Mouse (Mus musculus): ENCODE data around the gene Gad2. TPM values are rescaled to one million over a fixed set of nuclear protein-coding genes. Genes with fewer than 3 reads are reported as not detected.
A peak's percentile ranks its signal among the peaks of the same experiment; 100 is the strongest.
"Not testable (repeated sequence)": the region's sequence is repeated elsewhere in the genome, so short reads cannot be mapped to it uniquely, and the experiment has no call there.

Gad2 gene
- 86.1 and 90.4 TPM in 2 replicates for polyA plus RNA-seq (2015; fragmentation: Nextera tagmentation; extraction: Ambion mirVana)

- no peaks in the 10 kb centered on the region for H3K36me3 ChIP-seq (ENCODE audit: poor library complexity, severe bottlenecking)
- WGBS, result under 1% methylated on average over 55 of the region's 55 CpGs
- H3K9ac ChIP-seq, result peak within 1 kb of the TSS; percentile 83
- peak within 1 kb of the TSS; percentile 80 for H3K4me2 ChIP-seq
- H3K27me3 ChIP-seq, result peaks cover 68% of the 10 kb centered on the region
- peak within 1 kb of the TSS; percentile 55 for H3K4me3 ChIP-seq
- H3K4me1 ChIP-seq, result peaks cover 50% of the 10 kb centered on the region
- peak; percentile 71 for ATAC-seq
- H3K9me3 ChIP-seq (replicated peaks), result no peaks in the 10 kb centered on the region
- peak within 1 kb of the TSS; percentile 97 for H3K27ac ChIP-seq
Observed at GRCm38 (mm10) chr2:22621828-22622731, at the start of gene Gad2. Gene Gad2 (plus strand): TSS chr2:22622205.

GRCm38 (mm10) chr2:22587469-22588169, 34.4 kb upstream of the Gad2 start:
- not testable (repeated sequence) for H3K27me3 ChIP-seq; H3K4me1 ChIP-seq; H3K4me3 ChIP-seq; H3K9me3 ChIP-seq (replicated peaks); H3K9ac ChIP-seq; H3K4me2 ChIP-seq; H3K27ac ChIP-seq; H3K36me3 ChIP-seq (ENCODE audit: poor library complexity, severe bottlenecking)
- WGBS, result 90% methylated on average over 14 of the region's 14 CpGs
- peak; percentile 85 for ATAC-seq

GRCm38 (mm10) chr2:22588170-22588541, 33.8 kb upstream of the Gad2 start:
- WGBS, result 93% methylated on average over 5 of the region's 5 CpGs
- not testable (repeated sequence) for H3K9me3 ChIP-seq (replicated peaks); H3K4me1 ChIP-seq

GRCm38 (mm10) chr2:22588673-22589381, 33.2 kb upstream of the Gad2 start:
- H3K27me3 ChIP-seq; H3K4me1 ChIP-seq; H3K27ac ChIP-seq; H3K9me3 ChIP-seq (replicated peaks); H3K9ac ChIP-seq; H3K4me2 ChIP-seq; H3K4me3 ChIP-seq; H3K36me3 ChIP-seq (ENCODE audit: poor library complexity, severe bottlenecking): not testable (repeated sequence)
- peak; percentile 94 for ATAC-seq
- 76% methylated on average over 12 of the region's 12 CpGs for WGBS

More at GRCm38 (mm10) chr2:22588170-22588541, 33.8 kb upstream of the Gad2 start:
- H3K27me3 ChIP-seq; H3K9ac ChIP-seq; H3K4me3 ChIP-seq; H3K36me3 ChIP-seq (ENCODE audit: poor library complexity, severe bottlenecking); H3K4me2 ChIP-seq; H3K27ac ChIP-seq: not testable (repeated sequence)
- peak; percentile 48 for ATAC-seq

GRCm38 (mm10) chr2:22589382-22590205, 32.4 kb upstream of the Gad2 start:
- not testable (repeated sequence) for H3K4me2 ChIP-seq; H3K9ac ChIP-seq; H3K36me3 ChIP-seq (ENCODE audit: poor library complexity, severe bottlenecking); H3K4me1 ChIP-seq; H3K4me3 ChIP-seq; H3K27me3 ChIP-seq; H3K27ac ChIP-seq; H3K9me3 ChIP-seq (replicated peaks)
- peak; percentile 91 for ATAC-seq
- 91% methylated on average over 16 of the region's 17 CpGs for WGBS

GRCm38 (mm10) chr2:22590206-22590490, 31.9 kb upstream of the Gad2 start:
- Histone ChIP-seq H3K9me3 (replicated peaks) (no peaks in the 10 kb centered on the region), H3K27me3 (no peaks in the 10 kb centered on the region), H3K27ac (no peak overlapping the region), H3K4me3 (no peak overlapping the region), H3K9ac (no peak overlapping the region), H3K36me3 (ENCODE audit: poor library complexity, severe bottlenecking) (no peaks in the 10 kb centered on the region), H3K4me1 (no peaks in the 10 kb centered on the region), H3K4me2 (no peak overlapping the region)
- no peak for ATAC-seq

GRCm38 (mm10) chr2:22617951-22618350, 4.1 kb upstream of the Gad2 start:
- H3K27ac ChIP-seq, result peak overlapping the region; percentile 32; the same call in 1 of the 2 replicates

GRCm38 (mm10) chr2:22619416-22619815, 2.6 kb upstream of the Gad2 start:
- peak overlapping the region; percentile 80 for H3K4me2 ChIP-seq
- peaks cover 3% of the 10 kb centered on the region; the same call in 1 of the 2 replicates for H3K9me3 ChIP-seq (replicated peaks)
- H3K27ac ChIP-seq, result peak overlapping the region; percentile 97
- H3K4me1 ChIP-seq, result peaks cover 50% of the 10 kb centered on the region
- peaks cover 55% of the 10 kb centered on the region for H3K27me3 ChIP-seq
- H3K36me3 ChIP-seq (ENCODE audit: poor library complexity, severe bottlenecking), result no peaks in the 10 kb centered on the region
- peak overlapping the region; percentile 55 for H3K9ac ChIP-seq
- 2% methylated on average over 12 of the region's 12 CpGs for WGBS
- no peak for ATAC-seq
- H3K4me3 ChIP-seq, result peak overlapping the region; percentile 8

More at GRCm38 (mm10) chr2:22617951-22618350, 4.1 kb upstream of the Gad2 start:
- no peak for ATAC-seq
- H3K4me2 ChIP-seq, result no peak overlapping the region
- no peak overlapping the region for H3K4me3 ChIP-seq
- H3K9me3 ChIP-seq (replicated peaks), result peaks cover 3% of the 10 kb centered on the region; the same call in 1 of the 2 replicates
- WGBS, result 4% methylated on average over 9 of the region's 9 CpGs
- H3K9ac ChIP-seq, result no peak overlapping the region
- H3K36me3 ChIP-seq (ENCODE audit: poor library complexity, severe bottlenecking), result no peaks in the 10 kb centered on the region
- peaks cover 42% of the 10 kb centered on the region for H3K27me3 ChIP-seq
- peaks cover 38% of the 10 kb centered on the region for H3K4me1 ChIP-seq

- ATAC-seq, result peak; percentile 52
- Histone ChIP-seq H3K36me3 (ENCODE audit: poor library complexity, severe bottlenecking) (no peaks in the 10 kb centered on the region), H3K4me3 (peak overlapping the region; percentile 8; the same call in 1 of the 2 replicates), H3K27me3 (peaks cover 55% of the 10 kb centered on the region), H3K27ac (peak overlapping the region; percentile 97), H3K4me1 (peaks cover 50% of the 10 kb centered on the region), H3K4me2 (peak overlapping the region; percentile 80), H3K9ac (peak overlapping the region; percentile 55), H3K9me3 (replicated peaks) (peaks cover 1% of the 10 kb centered on the region; the same call in 1 of the 2 replicates)
- WGBS, result under 1% methylated on average over 6 of the region's 6 CpGs
Observed at GRCm38 (mm10) chr2:22620030-22620429, 2.0 kb upstream of the Gad2 start.

GRCm38 (mm10) chr2:22620534-22620933, 1.5 kb upstream of the Gad2 start:
- Histone ChIP-seq H3K27me3 (peaks cover 55% of the 10 kb centered on the region), H3K9ac (peak overlapping the region; percentile 83), H3K4me2 (peak overlapping the region; percentile 80), H3K36me3 (ENCODE audit: poor library complexity, severe bottlenecking) (no peaks in the 10 kb centered on the region), H3K9me3 (replicated peaks) (no peaks in the 10 kb centered on the region), H3K27ac (peak overlapping the region; percentile 97), H3K4me1 (peaks cover 50% of the 10 kb centered on the region), H3K4me3 (peak overlapping the region; percentile 55; the same call in 1 of the 2 replicates)
- WGBS, result 5% methylated on average over 7 of the region's 7 CpGs
- ATAC-seq, result peak; percentile 16
